Mouse (Mus musculus) stomach, embryonic 16.5 days (tissue): ENCODE data around the gene Rasl11a. TPM values are rescaled to one million over a fixed set of nuclear protein-coding genes. Genes with fewer than 3 reads are reported as not detected.
"Not testable (repeated sequence)": the region's sequence is repeated elsewhere in the genome, so short reads cannot be mapped to it uniquely, and the experiment has no call there.

Experiments
- ATAC-seq: fragments of 200-750 bp; cut with Nextera tagmentation; 2 replicates; pipeline ENCODE4 v1.8.0; 2017; ENCODE audit warnings: moderate number of reproducible peaks, moderate TSS enrichment; ENCODE audit not compliant: insufficient read depth, low FRiP score
- H3K27ac ChIP-seq: fragments of 300-500 bp; sonication (generic); 2 replicates; pipeline ENCODE4 v1.5.1; 2014; ENCODE audit warnings: low read length
- H3K27me3 ChIP-seq: fragments of 300-500 bp; sonication (generic); 2 replicates; pipeline ENCODE4 v1.6.1; 2014; ENCODE audit warnings: low read length, control low read depth, mixed read lengths; ENCODE audit not compliant: control insufficient read depth, insufficient read depth
- H3K36me3 ChIP-seq: fragments of 300-500 bp; sonication (generic); 2 replicates; pipeline ENCODE4 v1.6.1; 2014; ENCODE audit warnings: low read length; ENCODE audit not compliant: control insufficient read depth, insufficient read depth
- H3K4me1 ChIP-seq: fragments of 300-500 bp; sonication (generic); 2 replicates; pipeline ENCODE4 v1.6.1; 2014; ENCODE audit warnings: low read length, control low read depth, mixed read lengths; ENCODE audit not compliant: control insufficient read depth, insufficient read depth
- H3K4me2 ChIP-seq: fragments of 300-500 bp; sonication (generic); 2 replicates; pipeline ENCODE4 v1.6.1; 2014; ENCODE audit warnings: low read depth, low read length, mixed read lengths
- H3K4me3 ChIP-seq: fragments of 300-500 bp; sonication (generic); replicated peaks from 2 replicates; pipeline ENCODE4 v1.5.1; 2014; ENCODE audit warnings: mild to moderate bottlenecking, low read length
- H3K9ac ChIP-seq: fragments of 300-500 bp; sonication (generic); 2 replicates; pipeline ENCODE4 v1.6.1; 2014; ENCODE audit warnings: low read length
- H3K9me3 ChIP-seq: fragments of 300-500 bp; sonication (generic); replicated peaks from 2 replicates; pipeline ENCODE4 v1.6.1; 2016; ENCODE audit warnings: low read length, control low read depth; ENCODE audit not compliant: control insufficient read depth
- WGBS: fragments of 180-500 bp; shearing (Covaris S2); extraction: QIAGEN DNeasy Blood & Tissue Kit; methylation state at CpG from one replicate; pipeline ENCODE4 v1.1.7; 2014; 5-methylcytosine and 5-hydroxymethylcytosine counted together
- polyA plus RNA-seq: library from polyadenylated mRNA; unstranded; fragments of >200 nt; fragmentation: Nextera tagmentation; extraction: Ambion mirVana; gene quantifications from 2 replicates; pipeline ENCODE4 v1.2.1, GENCODE M21; 2015

Gene Rasl11a
- polyA plus RNA-seq, 1 experiment from 2014 or later: 14.1 TPM

GRCm38 (mm10) chr5:146872981-146873631, 28.2 kb downstream of the Rasl11a start:
- no peak for ATAC-seq
- H3K27me3 ChIP-seq: no peaks in the 10 kb centered on the region
- no peaks in the 10 kb centered on the region for H3K36me3 ChIP-seq
- H3K4me3 ChIP-seq: no peak overlapping the region
- H3K27ac ChIP-seq: no peak overlapping the region
- H3K4me2 ChIP-seq: no peak overlapping the region
- H3K9me3 ChIP-seq: no peaks in the 10 kb centered on the region
- no peaks in the 10 kb centered on the region for H3K4me1 ChIP-seq
- no peak overlapping the region for H3K9ac ChIP-seq
- WGBS: 84% methylated on average over 5 of the region's 5 CpGs

- no peak overlapping the region for H3K4me2 ChIP-seq
- no peaks in the 10 kb centered on the region for H3K4me1 ChIP-seq
- WGBS: 70% methylated on average over 2 of the region's 2 CpGs
- H3K4me3 ChIP-seq: no peak overlapping the region
- H3K27ac ChIP-seq: no peak overlapping the region
- ATAC-seq: no peak
- no peaks in the 10 kb centered on the region for H3K36me3 ChIP-seq
- no peaks in the 10 kb centered on the region for H3K27me3 ChIP-seq
- no peaks in the 10 kb centered on the region for H3K9me3 ChIP-seq
- no peak overlapping the region for H3K9ac ChIP-seq
These were observed 31.2 kb downstream of the Rasl11a start for GRCm38 (mm10) chr5:146876024-146876423.

GRCm38 (mm10) chr5:146877882-146878281, 33.0 kb downstream of the Rasl11a start:
- not testable (repeated sequence) for H3K9me3 ChIP-seq, ATAC-seq, H3K36me3 ChIP-seq, H3K4me3 ChIP-seq, H3K4me2 ChIP-seq, H3K4me1 ChIP-seq, H3K27ac ChIP-seq, H3K27me3 ChIP-seq, H3K9ac ChIP-seq
- 80% methylated on average over 5 of the region's 6 CpGs for WGBS

GRCm38 (mm10) chr5:146882261-146882660, 37.4 kb downstream of the Rasl11a start:
- no peak overlapping the region for H3K4me3 ChIP-seq
- no peak overlapping the region for H3K9ac ChIP-seq
- no peak overlapping the region for H3K27ac ChIP-seq
- no peak overlapping the region for H3K4me2 ChIP-seq
- no peaks in the 10 kb centered on the region for H3K4me1 ChIP-seq
- ATAC-seq: no peak
- H3K36me3 ChIP-seq: no peaks in the 10 kb centered on the region
- 78% methylated on average over 6 of the region's 6 CpGs for WGBS
- H3K9me3 ChIP-seq: no peaks in the 10 kb centered on the region
- H3K27me3 ChIP-seq: no peaks in the 10 kb centered on the region

GRCm38 (mm10) chr5:146883053-146883452, 38.2 kb downstream of the Rasl11a start:
- Histone ChIP-seq H3K4me2 (no peak overlapping the region), H3K9me3 (no peaks in the 10 kb centered on the region), H3K27ac (no peak overlapping the region), H3K9ac (no peak overlapping the region), H3K36me3 (no peaks in the 10 kb centered on the region), H3K27me3 (no peaks in the 10 kb centered on the region), H3K4me3 (no peak overlapping the region), H3K4me1 (no peaks in the 10 kb centered on the region)
- ATAC-seq: no peak
- WGBS: 71% methylated on average over 7 of the region's 7 CpGs

- no peaks in the 10 kb centered on the region for H3K4me1 ChIP-seq
- H3K9me3 ChIP-seq: no peaks in the 10 kb centered on the region
- H3K4me3 ChIP-seq: no peak overlapping the region
- no peaks in the 10 kb centered on the region for H3K27me3 ChIP-seq
- 85% methylated on average over 15 of the region's 15 CpGs for WGBS
- no peak overlapping the region for H3K4me2 ChIP-seq
- no peak overlapping the region for H3K9ac ChIP-seq
- ATAC-seq: no peak
- H3K36me3 ChIP-seq: no peaks in the 10 kb centered on the region
- H3K27ac ChIP-seq: no peak overlapping the region
These were observed 38.8 kb downstream of the Rasl11a start for GRCm38 (mm10) chr5:146883486-146884272.

- Histone ChIP-seq H3K27ac (no peak overlapping the region), H3K4me2 (no peak overlapping the region), H3K4me3 (no peak overlapping the region), H3K4me1 (no peaks in the 10 kb centered on the region), H3K9me3 (no peaks in the 10 kb centered on the region; the same call in 1 of the 2 replicates), H3K9ac (no peak overlapping the region), H3K27me3 (no peaks in the 10 kb centered on the region), H3K36me3 (no peaks in the 10 kb centered on the region)
- ATAC-seq: no peak
- WGBS: 11% methylated on average over 14 of the region's 14 CpGs
These were observed 46.3 kb downstream of the Rasl11a start for GRCm38 (mm10) chr5:146891127-146891526.

- WGBS: 80% methylated on average over 4 of the region's 4 CpGs
These were observed 48.0 kb downstream of the Rasl11a start for GRCm38 (mm10) chr5:146892904-146893303.

GRCm38 (mm10) chr5:146893478-146894182, 48.8 kb downstream of the Rasl11a start:
- no peaks in the 10 kb centered on the region; the same call in 1 of the 2 replicates for H3K9me3 ChIP-seq
- no peaks in the 10 kb centered on the region for H3K4me1 ChIP-seq
- no peak overlapping the region for H3K9ac ChIP-seq
- H3K36me3 ChIP-seq: no peaks in the 10 kb centered on the region
- no peak overlapping the region for H3K4me3 ChIP-seq
- ATAC-seq: no peak
- no peak overlapping the region for H3K4me2 ChIP-seq
- no peak overlapping the region for H3K27ac ChIP-seq
- WGBS: 84% methylated on average over 11 of the region's 11 CpGs
- H3K27me3 ChIP-seq: no peaks in the 10 kb centered on the region

More at GRCm38 (mm10) chr5:146892904-146893303, 48.0 kb downstream of the Rasl11a start:
- H3K4me3 ChIP-seq: no peak overlapping the region
- no peak overlapping the region for H3K9ac ChIP-seq
- no peaks in the 10 kb centered on the region for H3K36me3 ChIP-seq
- H3K27me3 ChIP-seq: no peaks in the 10 kb centered on the region
- H3K9me3 ChIP-seq: no peaks in the 10 kb centered on the region; the same call in 1 of the 2 replicates
- no peak overlapping the region for H3K27ac ChIP-seq
- no peaks in the 10 kb centered on the region for H3K4me1 ChIP-seq
- no peak overlapping the region for H3K4me2 ChIP-seq
- no peak for ATAC-seq
